Mouse (Mus musculus): ENCODE measurements around the gene Fgfr2.

Fgfr2 gene

DNA sequence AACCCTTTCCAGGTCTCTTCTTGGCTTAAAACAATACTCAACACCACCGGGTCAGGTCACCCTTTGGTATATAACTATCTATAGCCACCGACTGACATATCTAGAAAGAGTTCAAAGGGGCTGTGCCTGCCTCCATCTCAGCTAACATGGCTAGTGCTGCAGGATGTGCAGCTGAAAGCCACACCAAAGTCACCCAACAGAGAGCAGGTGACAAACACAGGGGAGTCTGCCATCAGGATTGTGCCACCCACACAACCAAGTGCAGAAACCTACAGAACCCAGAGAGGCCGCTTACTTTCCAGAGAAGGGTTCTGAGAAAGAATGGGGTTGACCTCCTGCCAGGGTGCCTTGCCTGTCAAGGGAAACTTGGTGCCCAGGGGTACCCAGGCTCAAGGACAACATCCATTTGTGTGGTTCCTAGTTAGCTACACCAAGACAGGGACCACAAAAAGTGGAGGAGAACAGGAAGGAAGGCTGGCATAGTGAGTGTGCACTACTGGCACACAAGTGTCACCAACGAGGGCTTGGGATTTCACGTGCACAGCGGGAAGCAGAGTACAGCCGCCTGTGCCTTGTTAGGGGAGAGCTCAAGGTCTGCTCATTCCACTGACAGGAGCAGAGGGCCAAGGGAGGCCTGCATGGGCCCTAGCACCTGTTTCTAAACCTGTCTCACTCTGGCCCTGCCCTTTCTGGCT is 350.0 kb downstream of the Fgfr2 start:
- no peak for DNase-seq (ENCODE audit: low spot score)

DNA sequence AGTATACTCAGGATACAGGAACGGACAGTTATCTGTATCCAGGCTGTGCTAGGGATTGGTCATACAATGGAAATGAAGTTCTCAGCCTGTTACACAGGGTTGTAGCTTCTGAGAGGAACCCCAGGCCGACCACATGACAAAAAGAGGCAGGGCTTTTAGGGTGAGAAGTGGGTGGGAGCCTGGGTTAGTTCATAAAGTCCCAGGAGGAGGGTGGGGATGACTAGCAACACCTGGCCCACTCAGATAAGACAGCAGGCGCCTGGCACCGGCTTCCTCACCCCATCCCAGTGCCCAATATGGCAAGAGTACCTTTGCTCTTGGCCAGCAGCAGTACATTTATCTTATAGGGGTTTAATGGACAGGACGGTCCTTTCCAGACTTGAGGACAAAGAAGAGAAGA is 350.7 kb downstream of the Fgfr2 start:
- DNase-seq (ENCODE audit: low spot score): no peak

DNA sequence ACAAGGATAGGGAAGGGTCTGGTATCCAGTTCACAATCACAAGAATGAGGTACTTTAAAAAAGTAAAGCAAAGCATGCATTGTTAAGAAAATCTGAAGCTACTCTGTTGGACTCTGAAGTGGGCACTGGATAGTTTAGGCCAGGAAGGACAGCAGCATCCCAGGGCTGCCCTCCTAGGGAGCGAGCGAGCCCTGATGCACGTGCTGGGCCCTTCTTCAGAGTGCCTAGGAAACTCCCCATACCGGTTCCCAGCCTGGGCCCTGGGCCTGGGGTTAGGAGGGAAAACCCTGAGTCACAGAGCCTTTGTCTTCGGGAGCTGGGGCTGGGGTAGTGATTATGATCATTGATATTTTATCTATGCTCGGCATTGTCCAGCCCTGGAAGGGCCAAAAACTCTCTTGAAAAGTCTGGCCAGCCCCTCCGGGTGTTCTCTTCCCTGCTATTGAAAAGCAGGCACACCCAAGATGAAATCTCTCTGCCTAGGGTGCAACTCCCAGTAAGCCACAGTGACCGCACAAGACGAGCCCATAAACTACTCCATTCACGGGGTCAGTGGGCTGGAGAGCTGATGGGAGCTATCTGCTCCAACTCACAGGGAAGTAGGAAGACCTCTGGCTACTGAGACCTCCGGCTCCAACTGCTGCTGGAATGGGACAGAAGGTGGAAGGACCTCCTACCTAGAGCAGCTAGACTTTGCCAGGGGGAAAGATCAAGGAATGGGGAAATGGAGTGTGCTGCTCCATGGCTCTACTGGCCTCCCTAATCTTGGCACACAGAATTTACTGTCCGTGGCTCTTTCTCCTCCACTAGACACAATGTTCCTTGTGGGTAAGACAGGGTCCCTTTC is 354.4 kb downstream of the Fgfr2 start:
- no peak for DNase-seq (ENCODE audit: low spot score)

DNA sequence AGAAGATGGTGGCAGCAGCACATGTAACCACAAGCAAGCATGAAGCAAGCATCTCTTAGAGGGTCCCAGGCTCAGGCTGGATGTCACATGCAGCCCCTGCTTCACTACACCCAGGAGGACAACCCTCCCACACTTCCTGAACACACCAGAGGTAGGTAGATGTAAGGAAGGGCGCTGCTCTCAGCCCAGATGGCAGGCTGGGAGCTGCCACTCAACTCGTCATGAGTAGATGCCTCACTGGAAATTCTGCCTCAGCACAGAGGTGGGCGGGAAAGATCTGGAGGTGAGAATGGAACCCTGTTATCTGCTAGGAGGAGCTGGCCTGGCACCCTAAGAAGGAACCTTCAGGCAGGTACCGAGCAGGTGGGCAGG is 355.2 kb downstream of the Fgfr2 start:
- DNase-seq (ENCODE audit: low spot score): no peak

DNA sequence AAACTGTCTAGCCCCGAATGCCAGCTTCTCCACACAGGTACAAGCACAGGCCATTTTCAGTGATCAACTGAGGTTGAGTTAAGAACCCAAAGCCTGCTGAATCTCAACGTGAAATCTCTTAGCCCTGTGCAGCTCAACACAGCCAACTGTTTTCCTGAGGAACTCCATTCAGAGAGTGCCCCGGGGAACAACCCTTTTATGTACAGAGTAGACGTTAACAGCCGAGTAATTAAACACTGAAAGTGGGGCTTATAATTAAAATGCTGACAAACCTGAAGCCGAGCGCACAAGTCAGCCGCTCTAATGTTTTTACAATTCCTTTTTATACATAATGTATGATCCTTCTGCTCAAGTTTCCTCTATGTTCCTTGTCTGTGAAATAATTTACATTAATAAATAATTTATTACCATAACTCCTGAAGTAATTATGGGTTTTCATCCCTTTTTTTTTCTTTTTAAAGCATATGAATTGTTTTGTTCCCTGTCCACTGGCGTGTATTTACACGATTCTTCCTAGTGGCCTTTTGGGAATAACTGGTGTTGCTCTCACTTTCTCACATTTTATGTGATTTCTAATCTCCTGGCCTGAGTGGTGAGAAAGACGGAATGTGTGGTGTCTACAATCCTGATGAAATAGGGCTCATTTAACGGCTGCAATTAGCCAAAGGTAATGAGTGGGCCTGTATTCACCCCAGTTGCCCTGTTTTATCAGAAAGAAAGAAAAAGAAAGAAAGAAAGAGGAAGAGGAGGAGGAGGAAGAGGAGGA is 355.7 kb downstream of the Fgfr2 start:
- DNase-seq (ENCODE audit: low spot score): no peak

DNA sequence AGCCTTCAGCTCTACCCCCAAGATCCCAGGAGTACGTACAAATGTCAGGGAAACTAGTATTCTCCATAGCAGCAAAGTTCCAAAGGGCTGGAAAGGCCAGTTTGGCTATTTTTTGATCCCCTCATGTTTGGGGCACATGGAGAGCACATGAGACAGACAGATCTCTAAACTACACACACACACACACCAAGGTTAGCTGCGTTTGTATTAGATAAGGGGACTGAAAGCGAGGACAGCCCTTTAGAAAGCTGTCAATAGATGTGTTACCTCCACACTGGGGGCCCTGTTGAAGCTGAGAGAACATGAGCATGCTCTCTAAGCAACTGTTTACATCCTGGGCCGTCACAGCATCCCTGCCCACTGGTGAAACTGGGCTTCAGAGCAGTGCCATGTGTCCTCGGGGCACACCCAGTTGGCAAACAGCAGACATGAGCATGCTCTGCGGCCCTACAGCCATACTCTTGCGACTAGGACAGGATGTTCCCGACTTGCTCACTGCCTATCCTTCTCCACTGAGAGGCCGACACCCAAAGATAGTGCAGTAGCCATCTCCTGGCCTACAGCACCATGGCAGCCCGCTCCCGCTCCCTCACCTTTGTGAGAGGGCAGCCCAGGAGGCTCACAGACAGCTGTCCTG is 356.8 kb downstream of the Fgfr2 start:
- DNase-seq (ENCODE audit: low spot score): no peak

DNA sequence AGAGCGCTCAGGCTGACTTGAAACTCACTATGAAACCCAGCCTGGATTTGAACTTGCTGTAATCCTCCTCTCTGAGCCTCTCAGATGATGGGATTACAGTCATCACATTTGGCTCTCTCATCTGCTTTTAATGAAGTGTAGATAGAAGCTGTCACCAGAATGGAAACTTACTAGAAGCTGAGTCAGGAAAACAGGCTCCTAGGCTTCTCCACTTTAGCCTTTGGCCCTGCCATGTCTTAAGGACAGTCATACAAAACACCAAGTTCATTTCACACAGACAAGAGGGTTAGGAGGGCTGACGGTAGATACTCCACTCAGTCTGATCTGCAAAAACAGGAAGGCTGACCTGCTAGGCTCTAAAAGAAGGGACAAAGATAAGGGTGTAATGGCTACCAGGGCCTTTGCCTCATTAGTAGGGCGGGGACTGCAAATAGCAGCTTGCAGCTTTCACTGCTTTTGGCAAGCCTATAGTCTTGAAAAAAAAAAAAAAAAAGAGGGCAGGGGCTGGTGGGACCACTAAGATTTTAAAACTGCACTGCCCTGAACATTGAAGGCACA is 357.4 kb downstream of the Fgfr2 start:
- DNase-seq (ENCODE audit: low spot score): no peak

DNA sequence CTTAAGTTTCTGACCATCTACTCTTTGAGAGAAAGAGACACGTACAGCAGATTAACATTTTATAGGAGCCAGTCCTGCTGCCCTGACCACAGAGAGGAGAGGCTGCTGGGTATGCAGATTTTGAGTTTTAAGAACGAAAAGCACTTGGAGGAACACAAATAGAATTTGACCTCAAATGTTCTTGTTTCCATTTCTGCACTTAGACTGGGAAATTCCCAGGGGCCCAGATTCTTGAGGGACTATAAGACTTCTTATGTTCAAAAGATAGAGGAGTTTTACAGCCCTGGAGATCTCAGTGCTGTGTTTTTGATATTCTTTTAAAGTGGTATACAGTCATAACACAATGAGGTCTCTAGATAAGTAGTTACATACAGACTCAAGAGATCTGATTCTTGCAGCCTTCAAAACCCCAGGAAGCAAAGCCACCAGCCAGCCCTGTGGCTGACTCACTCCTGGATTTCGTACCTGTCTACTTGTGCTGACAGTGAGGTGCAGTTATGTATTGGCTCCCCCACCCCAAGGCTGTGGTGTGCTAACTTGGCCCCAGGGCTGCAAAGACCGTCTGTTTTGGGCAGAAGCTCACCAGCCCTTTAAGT is 358.2 kb downstream of the Fgfr2 start:
- no peak for DNase-seq (ENCODE audit: low spot score)

DNA sequence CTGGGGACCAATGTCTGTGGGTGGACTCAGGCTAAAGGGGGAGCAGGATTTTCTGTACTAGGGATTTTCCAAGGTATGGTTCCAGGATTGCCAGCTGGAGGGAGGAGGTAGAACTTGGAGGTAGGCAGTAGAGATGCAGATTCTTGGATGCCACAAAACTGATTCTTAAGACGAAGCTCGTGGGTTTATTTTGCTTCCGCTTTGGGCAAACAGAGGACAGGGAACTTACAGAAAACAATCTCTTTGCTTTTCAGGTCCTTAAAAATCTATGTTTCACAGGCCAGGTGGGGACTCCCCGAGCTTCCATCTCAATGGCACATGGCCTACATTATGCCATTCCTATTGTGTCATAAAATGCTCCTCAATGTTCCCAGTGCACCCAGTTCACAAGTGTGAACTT is 358.8 kb downstream of the Fgfr2 start:
- DNase-seq (ENCODE audit: low spot score): no peak

DNA sequence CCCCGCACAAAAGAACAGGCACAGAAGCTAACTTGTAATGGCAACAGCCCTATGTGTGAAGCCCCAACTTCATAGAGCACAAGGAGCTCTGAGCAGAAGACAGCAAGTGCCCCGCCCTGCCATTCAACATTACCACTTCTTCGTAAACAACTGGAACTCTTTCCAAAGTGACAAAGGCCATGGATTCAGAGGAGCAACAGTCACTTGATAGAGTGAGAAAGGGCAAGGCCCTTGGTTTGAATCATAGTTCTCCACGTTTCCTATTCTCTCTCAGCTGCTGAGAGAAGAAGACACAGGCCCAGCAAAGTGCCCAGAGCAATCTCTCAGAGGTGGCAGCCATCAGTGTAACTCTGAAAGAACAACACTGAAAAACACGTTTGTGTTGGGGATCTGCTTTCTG is 359.2 kb downstream of the Fgfr2 start:
- DNase-seq (ENCODE audit: low spot score): no peak

DNA sequence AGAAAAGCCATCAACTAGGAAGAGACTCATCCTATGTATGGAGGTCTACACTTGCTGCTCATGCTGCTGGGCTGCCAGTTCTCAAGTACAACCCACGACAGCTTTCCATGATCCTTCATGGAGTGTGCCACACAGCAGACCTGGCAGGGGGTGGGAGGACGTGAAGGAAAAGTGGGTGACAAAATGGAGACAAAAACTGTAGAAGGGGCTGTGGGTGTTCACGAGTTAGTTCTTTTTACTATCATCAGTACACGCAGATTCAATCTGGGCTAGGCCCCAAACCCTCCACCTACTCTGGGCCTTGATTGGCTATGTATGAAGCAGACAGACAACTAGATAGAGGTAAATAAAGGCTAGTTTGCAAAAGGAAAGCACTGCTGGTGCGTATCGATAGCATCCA is 359.8 kb downstream of the Fgfr2 start:
- DNase-seq (ENCODE audit: low spot score): no peak

DNA sequence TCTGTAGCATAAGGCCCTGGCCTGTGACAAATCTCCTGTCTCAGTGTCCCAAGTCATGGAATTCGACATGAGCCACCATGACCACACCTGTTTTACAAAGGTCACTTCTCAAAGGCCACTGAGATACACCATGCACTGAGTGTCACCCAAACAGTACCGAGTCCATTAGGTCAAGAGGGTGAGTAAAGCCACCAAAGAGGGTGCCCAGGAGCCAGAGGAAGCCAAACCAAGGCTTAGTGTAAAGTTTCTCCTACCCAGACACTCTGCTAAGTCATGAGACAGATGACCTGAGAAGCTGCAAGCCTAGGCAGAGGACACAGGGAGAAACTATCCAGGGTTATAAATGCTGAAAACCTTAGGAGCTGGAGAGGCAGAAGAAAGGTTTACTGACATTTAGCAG is 361.7 kb downstream of the Fgfr2 start:
- no peak for DNase-seq (ENCODE audit: low spot score)

DNA sequence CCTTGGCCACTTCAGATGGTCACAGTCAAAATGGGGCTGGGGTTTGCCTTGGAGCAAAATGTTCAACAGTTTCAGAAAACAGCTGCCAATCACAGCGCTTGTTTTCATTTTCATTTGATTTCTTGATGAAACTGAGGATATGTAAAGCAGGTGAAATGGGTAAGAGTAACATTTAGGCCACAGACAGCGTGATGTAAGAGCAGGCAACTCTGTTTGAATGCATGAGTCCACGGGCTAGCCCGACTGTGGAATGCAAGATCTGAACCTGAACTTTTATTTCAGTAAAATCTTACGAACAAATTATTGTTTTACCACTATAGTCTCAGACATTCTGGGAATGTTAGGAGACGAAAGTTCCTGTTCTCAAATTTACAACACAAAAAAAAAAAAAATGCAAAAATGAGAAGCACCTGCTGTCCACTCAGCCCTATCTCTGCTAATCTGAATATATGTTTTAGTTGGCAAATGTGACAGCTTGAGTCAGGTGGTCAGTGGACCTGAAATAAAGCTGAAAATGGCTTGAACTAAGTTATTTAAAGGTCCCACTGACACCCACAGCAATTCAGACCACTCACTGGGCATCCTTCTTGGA is 362.5 kb downstream of the Fgfr2 start:
- DNase-seq (ENCODE audit: low spot score): no peak

DNA sequence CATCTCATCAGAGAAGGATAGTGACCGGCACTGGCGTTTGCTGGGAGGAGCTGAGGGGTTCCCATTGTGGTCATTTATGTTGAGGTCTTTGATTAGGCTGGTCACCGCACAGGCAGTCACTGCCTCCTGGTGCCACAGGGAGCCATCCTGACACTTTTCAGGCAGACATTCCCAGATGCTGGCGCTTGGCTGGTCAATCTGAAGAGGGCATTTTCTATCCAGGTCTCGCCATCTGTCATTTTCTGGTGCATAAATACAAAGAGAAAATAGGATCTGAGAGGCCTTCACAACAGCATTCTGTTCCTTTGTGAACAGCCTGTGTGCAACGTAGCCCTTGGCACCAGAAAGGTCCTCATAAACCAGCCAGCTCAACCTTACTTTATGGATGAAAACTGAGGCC is 363.2 kb downstream of the Fgfr2 start:
- no peak for DNase-seq (ENCODE audit: low spot score)

DNA sequence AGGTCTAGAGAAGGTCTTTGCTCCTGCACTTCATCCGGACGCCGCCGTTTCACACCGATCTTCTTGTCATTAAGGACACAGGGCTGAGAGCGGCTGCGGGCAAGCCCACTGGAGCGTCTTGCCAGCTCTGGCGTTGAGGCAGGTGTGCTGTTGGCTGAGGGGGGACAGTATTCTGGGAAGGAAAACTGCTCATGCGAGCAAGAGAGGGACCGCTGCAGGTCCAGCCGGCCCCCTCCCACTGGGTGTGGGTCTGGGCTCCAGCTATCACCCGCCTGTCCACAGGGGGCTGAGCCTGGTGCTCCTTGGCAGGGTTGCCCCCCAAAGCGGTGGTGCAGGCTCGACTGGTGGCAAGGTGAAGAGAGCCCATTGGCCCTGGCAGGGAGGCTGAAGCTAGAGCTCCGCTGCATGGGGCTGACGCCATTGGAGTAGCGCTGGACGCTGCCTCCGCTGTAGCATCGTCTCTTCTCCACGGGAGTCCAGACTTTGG is 363.7 kb downstream of the Fgfr2 start:
- DNase-seq (ENCODE audit: low spot score): no peak

DNA sequence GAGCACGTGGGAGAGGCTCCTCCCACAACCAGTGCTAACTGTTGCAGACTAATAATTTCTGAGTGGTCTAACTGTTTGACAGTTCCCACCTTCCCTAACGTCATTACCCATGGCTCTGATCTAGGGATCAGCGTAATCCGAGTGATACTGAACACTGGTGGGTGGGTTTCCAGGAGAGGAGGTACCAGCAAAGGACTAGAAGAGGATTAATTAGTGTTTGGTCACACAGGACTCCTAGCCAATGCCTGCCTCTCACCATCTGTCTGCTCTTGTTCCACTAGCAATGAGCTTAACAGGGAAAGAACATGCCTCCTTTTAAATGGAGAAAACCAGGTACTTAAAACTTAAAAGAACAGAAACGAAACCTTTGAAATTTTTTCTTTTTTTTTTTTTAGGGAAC is 364.3 kb downstream of the Fgfr2 start:
- DNase-seq (ENCODE audit: low spot score): no peak

DNA sequence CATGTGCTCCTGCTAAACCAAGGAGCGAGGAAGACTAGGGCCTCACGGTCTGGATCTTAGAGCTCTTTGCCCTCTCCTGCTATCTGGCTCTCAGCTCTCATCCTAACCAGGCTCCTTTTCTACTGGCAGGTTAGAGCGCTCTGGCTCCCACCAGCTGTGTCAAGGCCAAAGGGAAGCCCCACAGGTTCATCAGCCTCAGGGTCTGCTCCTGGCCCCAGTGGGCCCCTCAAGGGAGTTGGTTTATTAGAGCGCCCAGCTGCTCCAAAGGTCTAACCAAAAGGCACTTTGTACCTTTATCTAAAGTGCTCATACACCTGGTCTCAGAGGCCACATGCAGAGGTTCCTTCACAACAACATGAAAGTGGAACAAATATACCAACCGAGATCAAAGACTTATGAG is 366.8 kb downstream of the Fgfr2 start:
- DNase-seq (ENCODE audit: low spot score): no peak

DNA sequence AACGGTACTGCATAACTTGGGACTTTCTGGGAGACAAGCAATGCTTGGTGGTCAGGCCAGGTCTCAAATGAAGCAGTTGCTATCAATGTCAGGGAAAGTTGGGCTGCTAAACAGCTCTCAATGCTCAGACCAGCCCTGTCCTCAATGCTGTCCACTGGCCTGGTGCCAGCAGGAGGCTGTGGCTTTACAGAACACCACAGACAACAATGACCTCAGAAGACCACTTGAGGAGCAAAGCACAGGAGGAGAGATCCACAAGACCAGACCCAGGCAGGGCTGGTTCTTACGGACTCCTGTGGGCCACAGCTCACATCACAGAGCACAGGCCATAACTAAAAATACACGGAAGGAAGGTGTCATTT is 368.8 kb downstream of the Fgfr2 start:
- DNase-seq (ENCODE audit: low spot score): no peak

DNA sequence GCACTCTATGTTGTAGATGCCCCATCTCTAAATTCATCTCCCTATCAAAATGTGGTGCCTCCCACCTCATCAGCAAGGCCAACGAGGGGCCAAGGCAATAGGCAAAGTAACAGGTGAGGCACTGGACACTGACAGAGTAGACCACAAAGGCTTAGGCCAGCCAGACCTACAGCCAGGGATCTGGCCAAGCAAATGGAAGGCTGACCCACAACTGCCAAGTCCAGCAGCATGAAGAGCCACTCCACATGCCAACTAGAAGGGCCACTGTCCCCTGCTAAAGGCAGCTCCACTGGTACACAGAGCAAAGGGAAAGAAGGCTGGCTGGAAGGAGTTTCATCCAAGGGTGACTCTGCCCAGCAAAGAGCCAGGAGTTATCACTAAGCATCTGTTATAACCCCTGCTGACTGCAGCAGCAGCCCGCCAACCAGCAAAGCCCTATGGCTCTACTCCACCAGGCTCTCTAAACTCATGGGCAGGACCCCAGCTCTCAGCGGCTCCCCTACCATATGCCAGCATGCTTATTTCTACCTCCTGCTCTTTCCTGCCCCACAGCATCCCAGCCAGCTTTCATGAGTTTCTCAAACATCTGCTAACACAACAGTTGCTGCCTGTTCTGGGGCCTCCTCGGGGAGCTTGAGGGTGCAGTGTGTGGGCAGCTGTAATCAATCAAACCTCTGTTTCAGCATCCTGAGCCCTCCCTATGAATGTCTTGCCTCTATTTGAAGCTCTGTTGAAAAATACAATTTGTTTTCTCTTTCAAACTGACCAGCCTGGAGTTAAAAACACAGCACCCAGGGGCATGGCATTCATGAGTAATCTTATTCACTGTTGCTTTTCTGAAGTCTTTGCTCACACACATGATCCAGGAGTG is 369.4 kb downstream of the Fgfr2 start:
- DNase-seq (ENCODE audit: low spot score): no peak

DNA sequence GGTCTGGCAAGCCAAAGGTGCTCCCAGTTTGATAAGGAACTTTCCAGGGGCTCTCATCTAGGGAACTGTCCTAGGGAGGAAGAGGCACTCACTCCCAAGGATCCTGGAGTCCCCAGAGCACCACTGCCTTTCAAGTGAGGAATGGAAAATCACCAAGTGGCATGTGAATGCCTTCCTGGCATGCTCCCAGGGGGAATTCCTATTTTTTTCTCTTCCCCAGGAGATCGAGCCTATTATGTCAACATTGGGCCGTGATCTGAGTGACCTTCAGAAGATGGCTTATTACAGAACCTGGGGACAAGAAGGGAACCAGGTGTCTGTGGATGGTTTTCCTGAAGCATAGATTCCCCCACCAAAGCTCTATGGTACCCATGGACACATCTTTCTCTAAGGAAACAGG is 371.4 kb downstream of the Fgfr2 start:
- DNase-seq (ENCODE audit: low spot score): no peak

Data from ovary, postnatal 14 days (tissue).